Mouse (Mus musculus) frontal cortex, adult 2 months (tissue): Measurements from ENCODE around the gene Gbe1. TPM values are rescaled to one million over a fixed set of nuclear protein-coding genes. Genes with fewer than 3 reads are reported as not detected.

Experiments used
- DNase-seq, 2 experiments: peaks; one replicate each; pipeline ENCODE4 v3.0.0; 2022; ENCODE audit warnings: low spot score in 1 of 2; ENCODE audit errors: extremely low spot score in 1 of 2
- polyA plus RNA-seq: library from polyadenylated mRNA; depleted of rRNA; stranded (reverse); fragments of >200 nt; gene quantifications from 2 replicates; pipeline ENCODE4 v1.2.3, GENCODE M21; 2012; rRNA removed

Gene Gbe1
- polyA plus RNA-seq: 11.5 and 13.3 TPM in 2 replicates

- DNase-seq: peak; percentile 54 to 83
Observed at GRCm38 (mm10) chr16:70313886-70314577, at the start of gene Gbe1. Gene Gbe1 (plus strand): TSS chr16:70313949.

GRCm38 (mm10) chr16:70310691-70311090, 3.1 kb upstream of the Gbe1 start:
- no peak for DNase-seq

- no peak for DNase-seq
Observed at GRCm38 (mm10) chr16:70313496-70313885, 258 bp upstream of the Gbe1 start.

- peak in 1 of 2 experiments; percentile 31 for DNase-seq
Observed at GRCm38 (mm10) chr16:70314578-70314930, 805 bp downstream of the Gbe1 start.

- DNase-seq: no peak
Observed at GRCm38 (mm10) chr16:70315261-70315660, 1.5 kb downstream of the Gbe1 start.

GRCm38 (mm10) chr16:70315862-70316390, 2.2 kb downstream of the Gbe1 start:
- no peak for DNase-seq

- no peak for DNase-seq
Observed at GRCm38 (mm10) chr16:70319388-70319787, 5.6 kb downstream of the Gbe1 start.

- DNase-seq: no peak
Observed at GRCm38 (mm10) chr16:70320612-70321280, 7.0 kb downstream of the Gbe1 start.

- DNase-seq: no peak
Observed at GRCm38 (mm10) chr16:70326339-70326948, 12.7 kb downstream of the Gbe1 start.

- no peak for DNase-seq
Observed at GRCm38 (mm10) chr16:70328566-70328965, 14.8 kb downstream of the Gbe1 start.

- no peak for DNase-seq
Observed at GRCm38 (mm10) chr16:70329036-70329435, 15.3 kb downstream of the Gbe1 start.

GRCm38 (mm10) chr16:70329471-70329870, 15.7 kb downstream of the Gbe1 start:
- no peak for DNase-seq

GRCm38 (mm10) chr16:70330007-70330406, 16.3 kb downstream of the Gbe1 start:
- DNase-seq: no peak

- no peak for DNase-seq
Observed at GRCm38 (mm10) chr16:70330626-70331275, 17.0 kb downstream of the Gbe1 start.

GRCm38 (mm10) chr16:70334812-70335211, 21.1 kb downstream of the Gbe1 start:
- DNase-seq: no peak

- no peak for DNase-seq
Observed at GRCm38 (mm10) chr16:70335472-70335871, 21.7 kb downstream of the Gbe1 start.

- no peak for DNase-seq
Observed at GRCm38 (mm10) chr16:70337661-70338060, 23.9 kb downstream of the Gbe1 start.

- DNase-seq: no peak
Observed at GRCm38 (mm10) chr16:70344496-70344895, 30.7 kb downstream of the Gbe1 start.

- no peak for DNase-seq
Observed at GRCm38 (mm10) chr16:70345607-70346006, 31.9 kb downstream of the Gbe1 start.

GRCm38 (mm10) chr16:70350011-70350410, 36.3 kb downstream of the Gbe1 start:
- DNase-seq: no peak

GRCm38 (mm10) chr16:70351641-70352280, 38.0 kb downstream of the Gbe1 start:
- DNase-seq: no peak
